Mouse (Mus musculus): ENCODE results near the gene Dus3l.
A peak's percentile ranks its signal among the peaks of the same experiment; 100 is the strongest.

Dus3l gene

DNA sequence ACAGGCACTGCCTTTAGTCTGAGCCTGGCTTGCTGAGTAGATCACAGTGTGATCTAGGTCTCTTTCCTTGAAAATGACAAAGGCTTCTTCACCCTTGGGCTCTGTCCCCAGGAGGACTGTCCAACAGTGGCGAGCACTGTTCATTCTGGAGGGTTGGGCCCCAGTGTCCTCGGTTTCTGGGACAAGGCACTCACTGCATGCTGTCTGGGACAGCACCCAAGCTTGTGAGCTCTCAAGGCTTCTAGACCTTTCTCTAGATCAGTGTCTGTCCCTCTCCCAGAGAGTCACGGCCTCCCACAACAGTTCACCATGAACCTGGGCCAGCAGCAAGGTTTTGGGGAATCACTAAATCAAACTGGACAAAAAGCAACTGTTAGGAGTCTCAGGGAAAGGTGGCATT, 28.0 kb downstream of the Dus3l start:
- no peak for DNase-seq

DNA sequence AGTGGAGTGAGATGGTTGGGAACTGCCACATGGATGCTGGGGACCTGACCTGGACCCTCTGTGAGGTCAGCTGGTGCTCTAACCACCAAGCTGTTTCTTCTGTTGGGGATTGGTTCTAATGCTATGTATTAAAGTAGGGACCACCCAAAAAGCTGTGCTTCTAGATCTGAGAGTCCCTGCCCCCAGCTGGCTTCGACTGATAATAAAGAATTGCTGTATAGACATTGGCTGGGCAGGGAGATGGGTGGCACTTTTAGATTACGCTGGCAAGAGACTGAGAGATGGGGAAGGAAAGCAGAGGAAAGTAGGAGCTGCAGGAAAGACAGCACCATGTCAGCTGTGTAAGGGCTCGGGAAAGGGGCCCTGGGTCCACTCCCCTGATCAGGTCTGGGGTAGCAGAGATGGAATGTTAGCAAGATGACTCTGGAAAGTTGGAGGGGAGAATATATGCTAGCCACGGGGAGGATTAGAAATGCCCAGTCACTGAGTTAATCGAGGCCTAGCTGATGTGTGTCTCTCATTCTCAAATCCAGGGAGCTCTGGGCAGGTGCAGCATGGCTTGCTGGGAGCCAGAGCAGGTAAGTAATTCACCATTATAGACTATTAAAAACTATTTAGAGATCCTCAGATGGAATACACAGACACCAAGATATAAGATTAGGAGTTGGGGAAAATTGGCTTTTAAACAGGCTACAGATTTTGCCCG, 29.2 kb downstream of the Dus3l start:
- DNase-seq = no peak

DNA sequence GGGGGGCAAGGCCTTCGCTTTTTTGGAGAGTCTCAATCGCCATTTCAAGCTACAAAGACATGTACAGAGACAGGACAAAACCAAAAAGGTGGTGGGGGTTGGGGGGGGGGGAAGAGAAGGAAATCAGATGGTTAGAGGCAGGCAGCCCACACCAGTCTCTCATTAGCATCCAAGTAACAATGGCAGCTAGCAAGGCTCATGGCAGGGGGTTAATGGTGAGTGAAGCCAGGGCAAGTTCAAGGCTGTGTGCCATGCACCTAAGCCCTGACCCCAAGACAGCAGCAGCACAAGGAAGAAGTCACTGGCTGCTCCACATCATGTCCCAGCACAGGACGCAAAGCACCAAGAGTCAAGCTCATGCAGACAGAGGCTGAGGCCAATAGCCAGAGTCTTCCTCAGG, 34.7 kb downstream of the Dus3l start:
- DNase-seq = no peak

DNA sequence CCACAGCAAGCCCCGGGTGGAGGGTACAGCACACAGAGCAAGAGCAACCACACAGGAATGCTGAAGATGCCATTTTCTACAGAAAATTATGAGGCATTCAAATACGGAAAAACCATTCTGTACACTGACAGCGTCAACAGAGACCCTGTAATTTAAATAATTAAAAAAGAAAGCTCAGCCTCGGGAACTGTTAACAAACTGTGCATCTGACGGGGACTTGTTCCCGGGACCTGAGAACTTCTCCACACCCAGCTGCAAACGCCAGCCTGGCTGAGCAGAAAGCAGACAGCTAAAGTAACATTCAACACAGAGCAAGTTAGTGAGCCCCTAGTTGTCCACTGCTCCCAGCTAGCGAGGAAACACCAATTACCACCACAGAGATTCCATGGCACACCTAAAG, 37.5 kb downstream of the Dus3l start:
- DNase-seq = no peak

DNA sequence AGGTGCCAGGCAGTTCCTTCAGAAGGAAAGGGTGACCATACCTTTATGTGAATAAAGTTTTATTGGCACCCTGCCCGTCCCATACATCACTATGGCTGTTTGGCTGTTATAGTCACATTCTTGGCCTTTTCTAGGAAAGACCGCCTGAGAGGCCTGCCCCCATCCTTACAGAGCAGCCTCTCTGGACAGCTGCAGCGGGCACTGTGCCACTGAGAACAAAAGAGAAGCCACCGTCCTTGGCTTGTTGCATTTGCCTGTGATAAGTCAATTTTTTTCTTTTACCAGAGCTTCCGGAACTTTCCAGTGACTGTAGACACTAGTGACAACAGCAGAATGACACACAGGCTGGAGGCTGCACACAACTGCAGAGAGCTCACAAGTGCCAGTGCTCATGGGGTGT, 40.4 kb downstream of the Dus3l start:
- DNase-seq = no peak

DNA sequence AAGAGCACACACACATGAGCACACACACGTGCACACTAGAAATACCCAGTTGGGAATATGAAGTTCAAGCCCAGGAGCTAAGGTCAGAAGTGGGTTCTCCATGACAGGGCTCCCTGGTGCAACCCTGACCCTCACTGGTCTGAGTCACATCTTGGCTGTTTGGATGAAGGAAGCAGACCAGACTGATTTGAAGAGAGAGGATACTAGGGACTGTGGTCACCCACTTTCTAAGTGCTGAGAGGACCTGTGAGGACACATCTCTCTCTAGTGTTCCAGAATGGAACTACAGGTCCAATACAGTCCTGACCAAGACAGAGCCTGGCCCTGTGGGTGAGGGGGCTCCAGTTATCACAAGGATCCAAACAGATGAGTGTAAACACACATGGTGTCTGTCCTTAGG, 41.2 kb downstream of the Dus3l start:
- DNase-seq = no peak

DNA sequence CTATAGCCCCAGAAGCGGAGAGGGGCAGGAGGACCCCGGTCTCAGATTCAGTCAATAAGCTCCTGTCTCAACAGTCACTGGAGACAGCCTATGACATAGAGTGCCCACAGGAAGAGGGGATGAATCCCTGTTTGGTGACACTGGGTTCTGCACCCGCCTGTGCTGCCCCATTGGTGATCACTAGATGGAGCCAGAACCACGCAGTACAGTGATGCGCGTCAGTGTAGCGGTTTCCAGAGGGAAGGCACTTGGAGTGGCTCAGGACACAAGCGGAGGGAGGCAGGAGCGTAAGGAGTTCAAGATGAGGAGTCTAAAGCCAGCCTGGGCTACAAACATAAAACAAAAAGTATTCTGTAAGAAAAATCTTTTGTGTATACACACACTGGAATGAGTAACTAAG, 44.0 kb downstream of the Dus3l start:
- peak; percentile 74 to 81 for DNase-seq

DNA sequence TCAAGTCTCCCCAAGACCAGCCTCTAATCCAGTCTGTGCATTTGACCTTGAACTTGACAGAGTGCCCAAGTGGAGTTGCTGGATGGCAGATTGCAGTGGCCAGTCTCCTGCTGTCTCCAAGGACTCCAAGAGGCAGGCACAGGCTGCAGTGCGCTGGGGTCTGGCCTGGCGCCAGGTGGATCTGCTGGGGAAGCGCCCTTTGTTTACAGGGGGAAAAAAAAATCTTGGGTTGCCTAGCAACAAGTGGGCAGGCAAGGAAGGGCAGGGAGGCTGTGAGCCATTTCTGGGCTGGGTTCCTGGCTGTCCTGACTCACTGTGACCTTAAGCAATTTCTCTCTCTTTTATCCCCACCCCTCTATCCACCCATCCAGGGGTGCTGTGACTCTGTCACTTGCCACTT, 45.7 kb downstream of the Dus3l start:
- DNase-seq = peak; percentile 55 to 64

DNA sequence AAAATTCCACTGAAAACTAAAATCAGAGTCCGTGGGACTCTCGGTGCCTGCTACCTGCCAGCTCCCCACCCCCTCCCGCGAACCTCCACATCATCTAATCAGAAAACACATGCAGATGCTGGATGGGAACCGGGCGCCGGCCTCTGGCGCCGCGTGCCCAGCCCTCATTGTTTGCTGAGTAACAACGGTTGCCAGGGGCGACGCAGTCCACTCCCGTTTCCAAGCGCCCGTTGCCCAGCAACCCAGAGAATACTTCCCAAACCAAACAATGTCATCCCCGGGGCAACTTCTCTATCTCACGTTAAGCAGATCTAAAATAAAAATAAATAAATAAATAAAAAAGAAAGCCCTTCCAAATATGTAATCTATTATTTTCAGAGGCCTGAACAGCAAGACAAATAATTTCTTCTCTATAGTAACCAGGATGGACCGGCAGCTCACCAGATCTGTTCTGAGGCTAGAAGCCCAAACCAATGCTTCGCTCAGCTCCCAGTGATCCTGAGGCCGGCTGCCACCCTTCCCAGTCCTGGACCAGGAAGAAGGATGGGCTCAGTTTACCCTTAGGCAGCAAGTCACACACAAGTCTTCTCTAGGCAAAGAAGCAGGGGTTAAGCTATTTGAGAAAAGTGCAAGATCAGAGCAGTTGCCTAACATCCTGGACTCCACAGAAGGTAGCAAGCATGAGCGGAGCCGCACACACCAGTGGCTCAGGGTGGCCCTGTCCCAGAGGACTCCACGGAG, 49.9 kb downstream of the Dus3l start:
- peak; percentile 20 to 21 for DNase-seq

DNA sequence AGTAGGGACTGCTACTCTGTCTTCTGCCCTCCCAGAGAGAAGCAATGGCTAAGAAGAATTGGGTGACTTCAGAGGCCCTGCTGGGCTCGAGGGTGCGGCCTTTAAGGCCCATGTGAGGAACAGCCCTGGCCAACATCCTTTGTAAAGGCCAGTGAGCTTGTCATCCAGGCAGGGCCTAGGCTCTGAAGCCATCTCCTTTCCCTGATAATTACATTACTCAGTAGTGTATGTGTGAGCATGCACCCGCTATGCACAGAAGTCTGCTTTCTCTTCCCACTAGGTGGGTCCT, 50.4 kb downstream of the Dus3l start:
- no peak for DNase-seq

DNA sequence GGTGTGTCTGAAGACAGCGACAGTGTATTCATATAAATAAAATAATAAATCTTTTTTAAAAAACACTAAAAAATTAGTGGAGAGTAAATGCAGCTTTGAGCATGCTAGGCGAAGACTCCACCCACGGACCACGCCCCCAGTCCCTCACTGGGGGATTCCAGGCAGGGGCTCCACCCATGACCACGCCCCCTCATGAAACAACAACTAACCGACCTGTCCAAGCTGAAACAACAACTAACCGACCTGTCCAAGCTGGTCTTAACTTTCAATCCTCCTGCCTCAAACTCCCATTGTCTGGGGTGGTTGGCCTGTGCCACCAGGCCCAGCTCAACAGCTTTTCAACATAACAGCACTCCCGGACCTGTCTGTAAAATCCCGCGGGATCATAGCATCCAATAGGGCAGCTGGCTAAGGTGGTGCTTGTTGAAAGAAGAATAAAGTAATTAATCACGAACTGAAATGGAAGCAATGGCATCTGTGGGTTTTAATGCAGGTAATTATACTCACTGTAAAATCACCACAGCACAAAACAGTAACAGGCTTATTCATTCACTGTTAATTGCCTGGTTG, 53.6 kb downstream of the Dus3l start:
- no peak for DNase-seq

DNA sequence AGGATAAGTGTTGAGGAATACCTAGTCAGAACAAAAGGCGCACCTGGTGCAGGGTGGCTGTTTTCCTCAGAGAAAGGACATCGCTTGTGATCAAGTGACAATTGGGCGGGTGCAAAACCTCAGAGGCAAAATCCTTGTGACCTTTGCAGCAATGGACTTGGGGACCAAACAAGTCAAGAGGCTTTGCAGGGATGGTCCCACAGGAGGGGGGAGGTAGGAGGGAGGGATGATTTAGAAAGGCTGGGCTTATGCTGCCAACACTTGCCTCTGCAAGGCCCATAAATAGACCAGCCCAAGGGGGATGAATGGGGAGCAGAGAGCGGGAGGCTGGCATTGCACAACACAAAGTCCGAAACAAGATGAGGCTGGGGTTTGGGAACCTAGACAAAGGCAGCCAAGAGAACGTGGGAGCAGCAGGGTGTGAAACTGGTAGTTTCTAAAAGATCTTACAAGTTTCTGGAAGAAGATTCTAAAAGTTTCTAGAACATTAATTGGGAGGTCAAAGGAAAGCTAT, 54.5 kb downstream of the Dus3l start:
- no peak for DNase-seq
